1 mouse cellular context compared by ENCODE assay signal in the genomic region with DNA sequence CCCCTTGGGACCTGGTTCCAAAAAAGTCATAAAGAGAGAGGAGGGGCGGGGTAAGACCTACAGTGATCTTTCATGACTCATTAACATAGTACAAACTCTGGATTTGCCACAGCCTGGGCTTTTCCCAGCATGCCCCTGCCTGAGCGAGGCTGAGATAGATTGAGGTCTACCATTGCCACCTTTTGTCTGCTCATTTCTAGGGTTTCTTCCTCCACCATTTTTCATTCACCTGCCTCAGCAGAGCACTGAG.
TF ChIP-seq lines count a peak whose summit lies in the region.

No protein-coding gene starts in this region.

TF ChIP-seq in CH12.LX, 34 proteins besides CTCF, POLR2A, EP300 and RAD21 (continued from another document):
- TF ChIP-seq MAZ (IDR thresholded peaks at IDR 0.05; ENCODE audit: low read depth, low read length) (0 out of 2 replicates have a peak, but pooled peaks have one; percentile 42), MAFK (IDR thresholded peaks at IDR 0.05; ENCODE audit: insufficient replicate concordance, low read length) (0 out of 2 replicates have a peak, but pooled peaks have one; percentile 34), BHLHE40 (IDR thresholded peaks at IDR 0.05; ENCODE audit: low read depth, low read length) (peak; percentile 62), TBP (conservative IDR thresholded peaks at IDR 0.05; ENCODE audit: low read depth, low read length) (no peak), CHD1 (IDR thresholded peaks at IDR 0.05; ENCODE audit: low read depth, low read length) (no peak)
